In the genomic region with DNA sequence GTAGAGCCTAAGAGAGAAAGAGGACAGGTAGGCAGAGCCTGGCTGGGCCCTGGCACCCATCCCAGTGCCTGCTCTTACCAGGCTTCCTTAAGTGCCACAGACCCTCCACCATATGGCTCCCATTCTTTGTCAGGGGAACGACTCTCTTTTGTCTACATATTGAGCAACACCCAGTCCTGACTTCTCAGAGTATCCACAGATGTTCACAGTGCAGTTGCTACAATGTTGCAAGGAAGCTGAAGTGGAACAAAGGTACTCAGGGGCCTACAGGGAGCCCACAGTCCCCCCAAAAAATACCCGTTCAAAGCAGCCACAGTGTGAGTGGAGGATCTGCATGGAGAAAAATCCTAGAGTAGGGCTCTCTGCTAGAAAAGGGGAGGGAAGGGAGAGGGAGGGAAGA, we compare ENCODE assay signal across 29 mouse cellular contexts. TPM values are rescaled to one million over a fixed set of nuclear protein-coding genes. Genes with fewer than 3 reads are reported as not detected.
A peak's percentile ranks its signal among the peaks of the same experiment; 100 is the strongest.
DNase-seq lines count a peak whose midpoint lies in the region; ATAC-seq and TF ChIP-seq lines count a peak whose summit lies in the region.
"Had no signal": no experiment of that assay in that cellular context is flagged by ENCODE, and none has a peak within 500 bp of the region (broad histone marks: within the 10 kb centered on the region; RNA-seq: fewer than 3 reads in every experiment).

No protein-coding gene starts in this region.

- 16% methylated on average over 2 of the region's 2 CpGs for WGBS in lung, embryonic 14.5 days
- WGBS in embryonic facial prominence, embryonic 10.5 days, result 58% methylated on average over 2 of the region's 2 CpGs
- 34% methylated on average over 2 of the region's 2 CpGs for WGBS in limb, embryonic 12.5 days

- H3K4me3 ChIP-seq in lung, embryonic 14.5 days (ENCODE audit: low read depth, low read length), result no peak overlapping the region
- no peak overlapping the region for H3K4me3 ChIP-seq in embryonic facial prominence, embryonic 10.5 days
- no peak overlapping the region for H3K4me3 ChIP-seq in limb, embryonic 12.5 days (replicated peaks)
- H3K4me3 ChIP-seq: forebrain, embryonic 13.5 days; hindbrain, embryonic 13.5 days; limb, embryonic 13.5 days had no signal

- H3K9ac ChIP-seq in lung, embryonic 14.5 days, result no peak overlapping the region
- no peak overlapping the region for H3K9ac ChIP-seq in limb, embryonic 12.5 days (replicated peaks)
- H3K9ac ChIP-seq: forebrain, embryonic 13.5 days; hindbrain, embryonic 13.5 days; limb, embryonic 13.5 days had no signal

- H3K27me3 ChIP-seq in lung, embryonic 14.5 days (ENCODE audit: insufficient read depth, low read length), result no peaks in the 10 kb centered on the region
- no peaks in the 10 kb centered on the region for H3K27me3 ChIP-seq in embryonic facial prominence, embryonic 10.5 days (replicated peaks; ENCODE audit: low read depth, poor library complexity, severe bottlenecking)
- peaks cover 3% of the 10 kb centered on the region; the same call in 1 of the 2 replicates for H3K27me3 ChIP-seq in limb, embryonic 12.5 days
- H3K27me3 ChIP-seq: forebrain, embryonic 13.5 days; hindbrain, embryonic 13.5 days; limb, embryonic 13.5 days had no signal

- no peak overlapping the region for H3K4me2 ChIP-seq in lung, embryonic 14.5 days
- no peak overlapping the region for H3K4me2 ChIP-seq in limb, embryonic 12.5 days
- H3K4me2 ChIP-seq: forebrain, embryonic 13.5 days; heart, embryonic 11.5 days; hindbrain, embryonic 13.5 days; limb, embryonic 13.5 days; liver, embryonic 11.5 days; midbrain, embryonic 11.5 days had no signal

- DNase-seq in lung, embryonic 14.5 days, result peak; percentile 67
- DNase-seq in lung, postnatal 14 days, result no peak
- no peak for DNase-seq in embryonic facial prominence, embryonic 10.5 days (ENCODE audit: low spot score)
- DNase-seq in lung, postnatal 36 days, result peak; percentile 30
- DNase-seq in kidney, postnatal 10 days, result no peak
- DNase-seq in heart, adult 18-20 months, result no peak
- DNase-seq in thymus, postnatal 10 days (ENCODE audit: low spot score in 2 of 2), result no peak
- DNase-seq: adrenal gland, postnatal 25 days; cerebellum, adult 18-20 months; cerebellum, postnatal 14 days; gastrocnemius, postnatal 14 days; heart, postnatal 36 days; kidney, adult 8-10 months; layer of hippocampus, adult 9-11 months; right cerebral cortex, postnatal 25 days had no signal

- no peaks in the 10 kb centered on the region for H3K36me3 ChIP-seq in lung, embryonic 14.5 days (ENCODE audit: insufficient read depth)
- H3K36me3 ChIP-seq in embryonic facial prominence, embryonic 10.5 days (replicated peaks), result no peaks in the 10 kb centered on the region
- H3K36me3 ChIP-seq in limb, embryonic 12.5 days, result no peaks in the 10 kb centered on the region
- H3K36me3 ChIP-seq: hindbrain, embryonic 13.5 days; limb, embryonic 13.5 days had no signal

- H3K4me1 ChIP-seq in lung, embryonic 14.5 days (ENCODE audit: insufficient read depth), result no peaks in the 10 kb centered on the region
- 0 out of 2 replicates have a peak, but pooled peaks cover 3% of the 10 kb centered on the region for H3K4me1 ChIP-seq in embryonic facial prominence, embryonic 10.5 days
- H3K4me1 ChIP-seq in limb, embryonic 12.5 days (replicated peaks), result peaks cover 16% of the 10 kb centered on the region
- H3K4me1 ChIP-seq: forebrain, embryonic 13.5 days; hindbrain, embryonic 13.5 days had no signal

- no peak for TF ChIP-seq CTCF in lung, embryonic 14.5 days (IDR thresholded peaks at IDR 0.05; ENCODE audit: low read depth)

- no peak overlapping the region for H3K27ac ChIP-seq in lung, embryonic 14.5 days (ENCODE audit: low read depth)
- peak overlapping the region; percentile 26; the same call in 1 of the 2 replicates for H3K27ac ChIP-seq in embryonic facial prominence, embryonic 10.5 days (replicated peaks)
- 0 out of 2 replicates have a peak overlapping the region, but pooled peaks have one; percentile 60 for H3K27ac ChIP-seq in limb, embryonic 12.5 days
- H3K27ac ChIP-seq: forebrain, embryonic 13.5 days; hindbrain, embryonic 13.5 days; kidney, postnatal 0 days; limb, embryonic 13.5 days had no signal

- peak; percentile 62 for ATAC-seq in lung, embryonic 14.5 days (ENCODE audit: insufficient read depth)
- ATAC-seq in limb, embryonic 12.5 days (ENCODE audit: insufficient number of reproducible peaks, insufficient read depth, low FRiP score, low TSS enrichment, low read depth), result no peak
- ATAC-seq: forebrain, embryonic 13.5 days; intestine, embryonic 16.5 days; midbrain, embryonic 16.5 days; Patski had no signal

- no peaks in the 10 kb centered on the region for H3K9me3 ChIP-seq in lung, embryonic 14.5 days (ENCODE audit: low read depth, low read length)
- peaks cover 6% of the 10 kb centered on the region; the same call in 1 of the 2 replicates for H3K9me3 ChIP-seq in embryonic facial prominence, embryonic 10.5 days
- H3K9me3 ChIP-seq in limb, embryonic 12.5 days, result 0 out of 2 replicates have a peak, but pooled peaks cover 3% of the 10 kb centered on the region
- H3K9me3 ChIP-seq: forebrain, embryonic 13.5 days had no signal

RNA-seq across cellular contexts. Expression of a gene that starts 32.2 kb away (rescaled TPM):
- polyA plus RNA-seq in lung, embryonic 14.5 days (2014; fragmentation: Nextera tagmentation; extraction: Ambion mirVana), result 63.0 and 74.6 TPM in 2 replicates
- polyA plus RNA-seq in embryonic facial prominence, embryonic 10.5 days (2016; fragmentation: Nextera tagmentation; extraction: Ambion mirVana), result 3.5 and 6.6 TPM in 2 replicates
- polyA plus RNA-seq in limb, embryonic 12.5 days (2016; fragmentation: Nextera tagmentation; extraction: Ambion mirVana), result 27.4 and 28.2 TPM in 2 replicates
- 10 to 100 TPM; 20.8 to 25.6 TPM for total RNA-seq in heart, adult 18-20 months (2021)
- total RNA-seq: granulocyte monocyte progenitor cell, adult 5-6 weeks; MEL; neutrophil, adult 5-6 weeks had no signal

RNA-seq across cellular contexts. Expression of a gene that starts 38.9 kb away (rescaled TPM):
- 0.39 and 0.42 TPM in 2 replicates for polyA plus RNA-seq in lung, embryonic 14.5 days (2014; fragmentation: Nextera tagmentation; extraction: Ambion mirVana)
- 0.06 and 0.14 TPM in 2 replicates for polyA plus RNA-seq in embryonic facial prominence, embryonic 10.5 days (2016; fragmentation: Nextera tagmentation; extraction: Ambion mirVana)
- polyA plus RNA-seq in limb, embryonic 12.5 days (2016; fragmentation: Nextera tagmentation; extraction: Ambion mirVana), result 0.23 and 0.37 TPM in 2 replicates
- total RNA-seq in heart, adult 18-20 months (2021), result 1 to 10 TPM; 1.1 to 1.5 TPM
- total RNA-seq: granulocyte monocyte progenitor cell, adult 5-6 weeks; MEL; neutrophil, adult 5-6 weeks had no signal
- polyA plus RNA-seq: liver, embryonic 11.5 days had no signal

Comparison
In these comparisons a context has a peak if more than half of its experiments do, and no peak if none do; other contexts are left out.
1. DNase-seq: peak in lung, embryonic 14.5 days (single experiment) and lung, postnatal 36 days (single experiment); none in lung, postnatal 14 days (single experiment), embryonic facial prominence, embryonic 10.5 days (single experiment), kidney, postnatal 10 days (single experiment), heart, adult 18-20 months (0 of 2) and thymus, postnatal 10 days (0 of 2).